Mouse (Mus musculus) midbrain, embryonic 15.5 days (tissue): ENCODE data around the gene Alkbh7. TPM values are rescaled to one million over a fixed set of nuclear protein-coding genes. Genes with fewer than 3 reads are reported as not detected.

ENCODE experiments used
- polyA plus RNA-seq: library from polyadenylated mRNA; unstranded; fragments of >200 nt; fragmentation: Nextera tagmentation; extraction: Ambion mirVana; gene quantifications from 2 replicates; pipeline ENCODE4 v1.2.1, GENCODE M21; 2015

Gene Alkbh7
- polyA plus RNA-seq, 1 experiment from 2014 or later = 53.2 TPM

Other genes starting within 250 kb of the Alkbh7 start
- 4.1 and 4.6 TPM in 2 replicates for gene Nrtn, start 239.8 kb upstream of the Alkbh7 start, polyA plus RNA-seq
- gene Dus3l, start 232.6 kb upstream of the Alkbh7 start, polyA plus RNA-seq = 100.0 and 104 TPM in 2 replicates
- 1.4 TPM in 2 replicates for gene Prr22, start 227.1 kb upstream of the Alkbh7 start, polyA plus RNA-seq
- 5.4 and 6.0 TPM in 2 replicates for gene Rfx2, start 166.3 kb upstream of the Alkbh7 start, polyA plus RNA-seq
- gene Acsbg2, start 122.9 kb upstream of the Alkbh7 start, polyA plus RNA-seq = not detected in 2 replicates
- gene 1700061G19Rik, start 121.9 kb upstream of the Alkbh7 start, polyA plus RNA-seq = 0.37 and 0.49 TPM in 2 replicates
- 103 and 106 TPM in 2 replicates for gene Mllt1, start 61.9 kb upstream of the Alkbh7 start, polyA plus RNA-seq
- gene Acer1, start 15.2 kb upstream of the Alkbh7 start, polyA plus RNA-seq = not detected in 2 replicates
- gene Clpp, start 7.0 kb upstream of the Alkbh7 start, polyA plus RNA-seq = 180 and 188 TPM in 2 replicates
- gene Pspn, start 2.7 kb downstream of the Alkbh7 start, polyA plus RNA-seq = 0.68 and 0.83 TPM in 2 replicates
- 76.8 TPM in 2 replicates for gene Gtf2f1, start 13.9 kb downstream of the Alkbh7 start, polyA plus RNA-seq
- 0.43 and 0.73 TPM in 2 replicates for gene Gm17949, start 14.1 kb downstream of the Alkbh7 start, polyA plus RNA-seq
- gene Khsrp, start 34.2 kb downstream of the Alkbh7 start, polyA plus RNA-seq = 29.9 and 30.5 TPM in 2 replicates
- not detected in 2 replicates for gene Slc25a41, start 44.3 kb downstream of the Alkbh7 start, polyA plus RNA-seq
- gene Crb3, start 61.8 kb downstream of the Alkbh7 start, polyA plus RNA-seq = 1.5 and 2.0 TPM in 2 replicates
- gene Slc25a23, start 62.5 kb downstream of the Alkbh7 start, polyA plus RNA-seq = 42.5 TPM in 2 replicates
- gene Dennd1c, start 81.2 kb downstream of the Alkbh7 start, polyA plus RNA-seq = 5.8 TPM in 2 replicates
- 388 and 395 TPM in 2 replicates for gene Tubb4a, start 90.4 kb downstream of the Alkbh7 start, polyA plus RNA-seq
- 7.4 and 8.1 TPM in 2 replicates for gene Tnfsf9, start 108.0 kb downstream of the Alkbh7 start, polyA plus RNA-seq
- gene Cd70, start 152.4 kb downstream of the Alkbh7 start, polyA plus RNA-seq = 1.1 and 1.2 TPM in 2 replicates
- gene Tnfsf14, start 196.8 kb downstream of the Alkbh7 start, polyA plus RNA-seq = not detected in 2 replicates
- gene C3, start 230.8 kb downstream of the Alkbh7 start, polyA plus RNA-seq = 2.2 TPM in 2 replicates